Mouse (Mus musculus) hematopoietic stem cell, adult 5-6 weeks (primary cell): ENCODE data around the gene Nuak2. TPM values are rescaled to one million over a fixed set of nuclear protein-coding genes. Genes with fewer than 3 reads are reported as not detected.

Experiments used
- ATAC-seq, 2 experiments: fragments of 125-278 bp in 1 of 2; replicated peaks in 1 of 2; 2 replicates each; pipeline ENCODE4 v1.8.0; 2016 to 2017; ENCODE audit warnings: inconsistent platforms in 2 of 2, mild to moderate bottlenecking in 2 of 2, moderate number of reproducible peaks in 2 of 2, low read depth in 1 of 2, moderate TSS enrichment in 1 of 2; ENCODE audit not compliant: low FRiP score in 2 of 2, poor library complexity in 2 of 2, severe bottlenecking in 2 of 2, insufficient read depth in 1 of 2, low TSS enrichment in 1 of 2
- total RNA-seq: library from RNA; stranded (forward); fragments of 172-1452, 232-1000 nt; gene quantifications from 2 replicates; pipeline ENCODE4 v1.2.3, GENCODE M21; 2017

Nuak2 gene
- total RNA-seq, 1 experiment from 2014 or later: 7.3 TPM

- no peak for ATAC-seq
These were observed 48.5 kb downstream of the Nuak2 start for GRCm38 (mm10) chr1:132364388-132364787.

- ATAC-seq: no peak
These were observed 49.1 kb downstream of the Nuak2 start for GRCm38 (mm10) chr1:132364896-132365557.

- ATAC-seq: no peak
These were observed 49.7 kb downstream of the Nuak2 start for GRCm38 (mm10) chr1:132365645-132366044.

GRCm38 (mm10) chr1:132366235-132366634 is 50.3 kb downstream of the Nuak2 start:
- ATAC-seq: no peak

- ATAC-seq: no peak
These were observed 51.0 kb downstream of the Nuak2 start for GRCm38 (mm10) chr1:132366937-132367336.

GRCm38 (mm10) chr1:132367692-132368506 is 52.0 kb downstream of the Nuak2 start:
- ATAC-seq: peak; percentile 71 to 83

GRCm38 (mm10) chr1:132370681-132371173 is 54.8 kb downstream of the Nuak2 start:
- ATAC-seq: peak; percentile 59 to 67

GRCm38 (mm10) chr1:132371298-132372081 is 55.6 kb downstream of the Nuak2 start:
- no peak for ATAC-seq

GRCm38 (mm10) chr1:132372354-132372753 is 56.4 kb downstream of the Nuak2 start:
- no peak for ATAC-seq

- ATAC-seq: no peak
These were observed 57.1 kb downstream of the Nuak2 start for GRCm38 (mm10) chr1:132372896-132373534.

GRCm38 (mm10) chr1:132374140-132374872 is 58.4 kb downstream of the Nuak2 start:
- ATAC-seq: no peak

- ATAC-seq: no peak
These were observed 58.9 kb downstream of the Nuak2 start for GRCm38 (mm10) chr1:132374873-132375244.

- ATAC-seq: no peak
These were observed 59.3 kb downstream of the Nuak2 start for GRCm38 (mm10) chr1:132375256-132375655.

GRCm38 (mm10) chr1:132376211-132377054 is 60.5 kb downstream of the Nuak2 start:
- no peak for ATAC-seq

GRCm38 (mm10) chr1:132377055-132377365 is 61.1 kb downstream of the Nuak2 start:
- ATAC-seq: no peak

GRCm38 (mm10) chr1:132377811-132378210 is 61.9 kb downstream of the Nuak2 start:
- peak; percentile 45 to 51; a peak in 3 of 4 replicates for ATAC-seq
